ENCODE assay signal across 9 mouse cellular contexts in genomic region chr7:35119506-35120145, GRCm38 (mm10). TPM values are rescaled to one million over a fixed set of nuclear protein-coding genes. Genes with fewer than 3 reads are reported as not detected.
DNase-seq lines count a peak whose midpoint lies in the region; ATAC-seq and TF ChIP-seq lines count a peak whose summit lies in the region.
"Had no signal": no experiment of that assay in that cellular context is flagged by ENCODE, and none has a peak within 500 bp of the region (broad histone marks: within the 10 kb centered on the region; RNA-seq: fewer than 3 reads in every experiment).

No protein-coding gene starts in this region.

- peak; percentile 26 for ATAC-seq in lung, embryonic 14.5 days (ENCODE audit: insufficient read depth)
- ATAC-seq in stomach, postnatal 0 days (ENCODE audit: low FRiP score, low TSS enrichment): peak; percentile 24

- no peak for TF ChIP-seq CTCF in kidney, adult 2 months (conservative IDR thresholded peaks at IDR 0.05; ENCODE audit: insufficient read depth, insufficient read length, low read depth, low read length)
- TF ChIP-seq CTCF in lung, embryonic 14.5 days (IDR thresholded peaks at IDR 0.05; ENCODE audit: low read depth): no peak
- no peak for TF ChIP-seq CTCF in stomach, postnatal 0 days (IDR thresholded peaks at IDR 0.05; ENCODE audit: low read depth)

- WGBS in kidney, adult 2 months: under 1% methylated on average over 82 of the region's 83 CpGs
- under 1% methylated on average over 78 of the region's 83 CpGs for WGBS in lung, embryonic 14.5 days
- 1% methylated on average over 67 of the region's 83 CpGs for WGBS in stomach, postnatal 0 days

- H3K4me3 ChIP-seq in kidney, adult 2 months (ENCODE audit: insufficient read depth, low read depth, low read length): peak overlapping the region; percentile 79
- H3K4me3 ChIP-seq in lung, embryonic 14.5 days (ENCODE audit: low read depth, low read length): peak overlapping the region; percentile 62
- H3K4me3 ChIP-seq in stomach, postnatal 0 days (ENCODE audit: low read depth, low read length): peak overlapping the region; percentile 65

- no peaks in the 10 kb centered on the region for H3K9me3 ChIP-seq in lung, embryonic 14.5 days (ENCODE audit: low read depth, low read length)
- no peaks in the 10 kb centered on the region for H3K9me3 ChIP-seq in stomach, postnatal 0 days (ENCODE audit: control insufficient read depth, low read length)

- TF ChIP-seq POLR2A in kidney, adult 2 months (IDR thresholded peaks at IDR 0.05; ENCODE audit: low read depth, low read length): no peak

- H3K36me3 ChIP-seq in kidney, adult 2 months (ENCODE audit: control insufficient read depth, insufficient read depth, low read length): no peaks in the 10 kb centered on the region
- no peaks in the 10 kb centered on the region for H3K36me3 ChIP-seq in lung, embryonic 14.5 days (ENCODE audit: insufficient read depth)
- H3K36me3 ChIP-seq in stomach, postnatal 0 days (ENCODE audit: control insufficient read depth, insufficient read depth, low read length): no peaks in the 10 kb centered on the region

- H3K4me1 ChIP-seq in kidney, adult 2 months (ENCODE audit: control insufficient read depth, insufficient read depth, low read length): no peaks in the 10 kb centered on the region
- H3K4me1 ChIP-seq in lung, embryonic 14.5 days (ENCODE audit: insufficient read depth): 0 out of 2 replicates have a peak, but pooled peaks cover 6% of the 10 kb centered on the region
- no peaks in the 10 kb centered on the region for H3K4me1 ChIP-seq in stomach, postnatal 0 days (replicated peaks; ENCODE audit: control insufficient read depth, insufficient read depth)

- peak overlapping the region; percentile 60 for H3K9ac ChIP-seq in lung, embryonic 14.5 days
- H3K9ac ChIP-seq in stomach, postnatal 0 days (ENCODE audit: low read length): peak overlapping the region; percentile 73

- peak overlapping the region; percentile 28 for H3K27ac ChIP-seq in kidney, adult 2 months (ENCODE audit: insufficient read depth, low read depth, low read length)
- H3K27ac ChIP-seq in lung, embryonic 14.5 days (ENCODE audit: low read depth): no peak overlapping the region
- H3K27ac ChIP-seq in stomach, postnatal 0 days (replicated peaks): peak overlapping the region; percentile 83

- peak overlapping the region; percentile 98 for H3K4me2 ChIP-seq in lung, embryonic 14.5 days
- peak overlapping the region; percentile 95 for H3K4me2 ChIP-seq in stomach, postnatal 0 days (replicated peaks; ENCODE audit: low read depth)

- peak; percentile 37 for DNase-seq in embryo, embryonic 10 days (ENCODE audit: low spot score)
- no peak for DNase-seq in embryo, embryonic 11 days
- DNase-seq in urinary bladder, postnatal 14 days (ENCODE audit: low spot score): peak; percentile 52
- DNase-seq in urinary bladder, postnatal 10 days (ENCODE audit: low spot score): no peak
- DNase-seq in gastrocnemius, postnatal 25 days: peak; percentile 40
- peak; percentile 64 for DNase-seq in kidney, adult 2 months
- DNase-seq in lung, embryonic 14.5 days: peak; percentile 63
- peak; percentile 65 for DNase-seq in stomach, postnatal 0 days (ENCODE audit: low spot score)

- no peaks in the 10 kb centered on the region for H3K27me3 ChIP-seq in kidney, adult 2 months (replicated peaks; ENCODE audit: control insufficient read depth, insufficient read depth, low read length)
- peaks cover 65% of the 10 kb centered on the region for H3K27me3 ChIP-seq in lung, embryonic 14.5 days (ENCODE audit: insufficient read depth, low read length)
- H3K27me3 ChIP-seq in stomach, postnatal 0 days (ENCODE audit: control insufficient read depth, insufficient read depth, low read length): no peaks in the 10 kb centered on the region
- H3K27me3 ChIP-seq: CH12.LX had no signal

- TF ChIP-seq EP300 in stomach, postnatal 0 days (optimal IDR thresholded peaks at IDR 0.05): no peak

RNA-seq across cellular contexts. Expression of gene Cebpa, which starts 0.5 kb away (rescaled TPM):
- 10 to 100 TPM in 1 of 2 experiments, 1 to 10 TPM in 1; 2.1 to 19.6 TPM for total RNA-seq in gastrocnemius, postnatal 25 days (2021)
- polyA plus RNA-seq in kidney, adult 2 months (2012; rRNA removed): 41.6 and 55.2 TPM in 2 replicates
- 5.1 and 6.0 TPM in 2 replicates for polyA plus RNA-seq in lung, embryonic 14.5 days (2014; fragmentation: Nextera tagmentation; extraction: Ambion mirVana)
- 8.8 and 11.3 TPM in 2 replicates for polyA plus RNA-seq in stomach, postnatal 0 days (2015; fragmentation: Nextera tagmentation; extraction: Ambion mirVana)
- total RNA-seq: CH12.LX had no signal

Comparison
In these comparisons a context has a peak if more than half of its experiments do, and no peak if none do; other contexts are left out.
1. DNase-seq: peak in embryo, embryonic 10 days (single experiment), urinary bladder, postnatal 14 days (single experiment), gastrocnemius, postnatal 25 days (single experiment), kidney, adult 2 months (single experiment), lung, embryonic 14.5 days (single experiment) and stomach, postnatal 0 days (single experiment); none in embryo, embryonic 11 days (single experiment) and urinary bladder, postnatal 10 days (single experiment).
2. Peak in every context shown above with its lines, with median percentiles within 50 percentile points of each other: H3K4me3 ChIP-seq.